Mouse (Mus musculus) limb, embryonic 14.5 days (tissue): ENCODE measurements at regions not wholly inside any gene's neighbourhood (a gene's known extent, or its start where the extent isn't known, plus 50 kb on each side); places are given as distances from the start of the nearest gene placed in this dataset.

Source experiments
- ATAC-seq: fragments of 200-750 bp; cut with Nextera tagmentation; 2 replicates; pipeline ENCODE4 v1.8.0; 2017; ENCODE audit warnings: low read depth, moderate number of reproducible peaks, moderate TSS enrichment; ENCODE audit not compliant: low FRiP score
- DNase-seq: peaks from one replicate; pipeline ENCODE4 v3.0.0-alpha.2; 2015; ENCODE audit warnings: low spot score
- H3K27ac ChIP-seq: fragments of 300-500 bp; sonication (generic); replicated peaks from 2 replicates; pipeline ENCODE4 v1.5.1; 2014; ENCODE audit warnings: low read depth, mild to moderate bottlenecking, low read length, moderate library complexity, mixed read lengths
- H3K27me3 ChIP-seq: fragments of 300-500 bp; sonication (generic); 2 replicates; pipeline ENCODE4 v1.6.1; 2014; ENCODE audit warnings: low read length, mixed read lengths; ENCODE audit not compliant: control insufficient read depth, insufficient read depth
- H3K36me3 ChIP-seq: fragments of 300-500 bp; sonication (generic); 2 replicates; pipeline ENCODE4 v1.6.1; 2014; ENCODE audit warnings: mild to moderate bottlenecking, low read length, moderate library complexity, mixed read lengths; ENCODE audit not compliant: control insufficient read depth, insufficient read depth
- H3K4me1 ChIP-seq: fragments of 300-500 bp; sonication (generic); 2 replicates; pipeline ENCODE4 v1.6.1; 2014; ENCODE audit warnings: antibody characterized with exemption, low read length, mixed read lengths; ENCODE audit not compliant: control insufficient read depth, insufficient read depth
- H3K4me2 ChIP-seq: fragments of 300-500 bp; sonication (generic); replicated peaks from 2 replicates; pipeline ENCODE4 v1.6.1; 2014; ENCODE audit warnings: low read depth, mild to moderate bottlenecking, low read length, moderate library complexity; ENCODE audit not compliant: severe bottlenecking
- H3K4me3 ChIP-seq: fragments of 300-500 bp; sonication (generic); replicated peaks from 2 replicates; pipeline ENCODE4 v1.5.1; 2014; ENCODE audit warnings: low read length
- H3K9ac ChIP-seq: fragments of 300-500 bp; sonication (generic); 2 replicates; pipeline ENCODE4 v1.6.1; 2014; ENCODE audit warnings: mild to moderate bottlenecking, low read depth, low read length, moderate library complexity; ENCODE audit not compliant: severe bottlenecking
- H3K9me3 ChIP-seq: fragments of 300-500 bp; sonication (generic); 2 replicates; pipeline ENCODE4 v1.6.1; 2016; ENCODE audit warnings: low read length; ENCODE audit not compliant: control insufficient read depth
- POLR2A ChIP-seq: fragments of 200-500 bp; IDR thresholded peaks from 2 replicates; pipeline ENCODE4 v1.8.0; 2012; ENCODE audit warnings: inconsistent platforms, mild to moderate bottlenecking, moderate library complexity, borderline replicate concordance; ENCODE audit not compliant: insufficient read depth, insufficient read length; ENCODE audit errors: extremely low read depth
- WGBS: fragments of 180-500 bp; shearing (Covaris S2); extraction: QIAGEN DNeasy Blood & Tissue Kit; methylation state at CpG from one replicate; pipeline ENCODE4 v1.1.7; 2014; 5-methylcytosine and 5-hydroxymethylcytosine counted together

DNA sequence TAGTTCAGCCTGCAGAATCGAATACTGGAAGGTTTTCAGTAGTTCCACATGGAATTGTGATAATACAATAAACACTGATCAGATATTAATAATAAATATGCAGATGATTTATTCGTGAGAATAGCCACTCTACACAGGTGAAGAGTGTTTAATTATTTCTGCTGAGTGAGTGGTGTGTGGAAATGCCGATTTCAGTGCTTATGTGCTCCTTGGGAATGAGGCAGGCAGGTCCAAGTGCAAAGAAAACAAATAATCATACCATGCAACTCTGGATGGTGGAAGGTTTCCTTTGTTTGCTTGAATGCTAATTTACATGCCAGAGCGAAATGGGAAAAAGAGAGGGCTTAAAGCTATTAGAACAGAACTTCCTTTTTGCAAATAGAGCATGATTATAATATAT, 528.6 kb downstream of the Cntn6 start:
- TF ChIP-seq POLR2A: no peak

GRCm38 (mm10) chr6:105066146-105066545, 573.6 kb downstream of the Cntn6 start:
- no peak for ATAC-seq
- H3K27ac ChIP-seq: no peak overlapping the region
- TF ChIP-seq POLR2A: no peak

More for the DNA sequence above, 528.6 kb downstream of the Cntn6 start:
- ATAC-seq (no peak), DNase-seq (no peak)
- WGBS: 61% methylated on average over 4 of the region's 4 CpGs
- Histone ChIP-seq H3K4me2 (no peak overlapping the region), H3K4me1 (no peaks in the 10 kb centered on the region; the same call in 1 of the 2 replicates), H3K27ac (no peak overlapping the region), H3K9ac (no peak overlapping the region), H3K4me3 (no peak overlapping the region), H3K9me3 (no peaks in the 10 kb centered on the region), H3K36me3 (no peaks in the 10 kb centered on the region), H3K27me3 (no peaks in the 10 kb centered on the region)

DNA sequence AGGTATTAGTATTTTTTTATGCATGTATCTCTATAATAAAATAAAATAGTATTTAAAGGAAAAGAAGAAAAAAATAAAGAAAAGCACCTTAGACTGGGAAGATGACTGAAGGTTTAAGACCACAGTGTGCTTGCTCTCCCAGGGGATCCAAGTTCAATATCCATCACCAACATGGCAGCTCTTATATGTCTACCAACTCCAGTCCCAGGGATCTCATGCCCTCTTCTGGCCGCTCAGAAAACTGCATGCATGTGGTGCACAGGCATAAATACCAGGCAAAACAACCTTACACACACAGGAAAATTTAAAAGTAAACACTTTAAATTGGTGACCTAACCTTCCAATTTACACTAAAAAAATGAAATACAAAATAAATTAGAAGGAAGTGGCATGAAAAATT, 586.6 kb upstream of the Cntn4 start:
- no peaks in the 10 kb centered on the region for H3K4me1 ChIP-seq
- no peak for TF ChIP-seq POLR2A
- no peak overlapping the region for H3K27ac ChIP-seq
- DNase-seq: no peak
- H3K27me3 ChIP-seq: no peaks in the 10 kb centered on the region
- H3K4me3 ChIP-seq: no peak overlapping the region
- no peaks in the 10 kb centered on the region for H3K9me3 ChIP-seq
- no peak overlapping the region for H3K9ac ChIP-seq
- no peak for ATAC-seq
- no peaks in the 10 kb centered on the region for H3K36me3 ChIP-seq
- H3K4me2 ChIP-seq: no peak overlapping the region
- WGBS: 3% methylated on average over 1 of the region's 1 CpGs

More at GRCm38 (mm10) chr6:105066146-105066545, 573.6 kb downstream of the Cntn6 start:
- Histone ChIP-seq H3K9me3 (no peaks in the 10 kb centered on the region), H3K9ac (no peak overlapping the region), H3K4me1 (no peaks in the 10 kb centered on the region), H3K4me3 (no peak overlapping the region), H3K4me2 (no peak overlapping the region), H3K36me3 (no peaks in the 10 kb centered on the region), H3K27me3 (no peaks in the 10 kb centered on the region)
- WGBS: 61% methylated on average over 2 of the region's 2 CpGs
- DNase-seq: no peak
